Mouse (Mus musculus): ENCODE results near the gene Krt72.

Krt72 gene

DNA sequence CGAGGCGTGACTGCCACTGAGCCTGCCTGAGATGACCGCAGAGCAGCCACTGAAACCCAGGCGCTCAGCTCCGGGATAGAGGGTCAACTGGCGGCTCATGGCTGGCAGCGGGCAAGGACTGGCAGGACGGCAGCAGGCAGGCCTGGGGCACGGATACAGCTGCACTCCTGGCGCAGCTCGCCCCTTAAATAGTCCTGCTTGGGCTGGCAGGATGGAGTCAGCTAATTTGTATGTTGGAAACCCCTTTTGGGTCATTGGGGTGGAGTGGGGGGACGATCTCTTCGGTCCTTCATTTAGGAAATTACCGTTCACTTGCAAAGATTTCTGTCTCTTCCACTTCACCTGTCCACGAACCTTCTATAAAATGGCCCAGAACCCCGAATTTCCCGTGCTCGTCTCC is at the start of gene Krt72:
Gene Krt72 (minus strand): TSS at position 101 of the 400 bp plus-strand sequence.
- in situ Hi-C loops (cut with MboI, MseI), result no loop called here

- in situ Hi-C loops (cut with MboI, MseI), result no loop called here
Measured at GRCm38 (mm10) chr15:101834784-101835328, 48.6 kb upstream of the Krt72 start.

DNA sequence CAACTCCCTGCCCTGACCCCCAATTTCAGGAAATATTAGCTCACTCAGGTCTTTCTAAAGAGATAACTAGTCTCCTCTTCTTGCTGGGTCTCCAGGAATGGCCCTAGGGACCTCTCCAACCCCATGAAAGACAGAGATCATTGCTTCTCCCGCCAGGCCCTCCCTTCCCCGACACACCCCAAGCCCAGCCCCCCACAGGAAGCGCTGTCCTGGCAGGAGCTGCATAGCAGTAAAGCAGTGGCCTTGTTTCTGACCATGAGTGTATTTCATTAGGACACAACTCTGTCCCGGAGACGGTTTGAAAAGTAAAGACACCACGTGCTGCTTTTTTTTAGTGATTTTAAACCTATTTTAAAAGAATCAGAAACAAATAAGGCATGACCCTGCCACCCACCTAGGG is 46.9 kb upstream of the Krt72 start:
- in situ Hi-C loops (cut with MboI, MseI), result no loop called here

DNA sequence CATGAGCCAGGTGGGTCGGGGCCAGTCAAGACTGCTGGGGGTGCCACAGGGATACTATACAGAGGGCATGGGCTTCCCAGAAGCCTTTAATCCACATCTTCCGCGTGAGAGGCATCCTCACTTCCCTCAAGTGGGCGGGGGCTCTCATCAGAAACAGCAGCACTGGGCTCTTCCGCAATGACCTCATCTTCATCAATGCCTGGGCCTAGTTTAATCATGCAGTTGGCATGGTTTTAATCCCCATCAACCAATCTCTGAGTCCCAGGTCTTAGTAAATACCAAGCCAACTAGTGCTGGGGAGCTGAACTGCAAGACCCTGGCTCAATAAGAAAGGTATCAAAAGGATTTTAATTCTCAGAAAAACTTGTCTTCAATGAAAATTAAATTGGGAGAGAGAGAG is 43.2 kb upstream of the Krt72 start:
- in situ Hi-C loops (cut with MboI, MseI), result no loop called here

GRCm38 (mm10) chr15:101821786-101822185 is 35.5 kb upstream of the Krt72 start:
- in situ Hi-C loops (cut with MboI, MseI), result no loop called here

DNA sequence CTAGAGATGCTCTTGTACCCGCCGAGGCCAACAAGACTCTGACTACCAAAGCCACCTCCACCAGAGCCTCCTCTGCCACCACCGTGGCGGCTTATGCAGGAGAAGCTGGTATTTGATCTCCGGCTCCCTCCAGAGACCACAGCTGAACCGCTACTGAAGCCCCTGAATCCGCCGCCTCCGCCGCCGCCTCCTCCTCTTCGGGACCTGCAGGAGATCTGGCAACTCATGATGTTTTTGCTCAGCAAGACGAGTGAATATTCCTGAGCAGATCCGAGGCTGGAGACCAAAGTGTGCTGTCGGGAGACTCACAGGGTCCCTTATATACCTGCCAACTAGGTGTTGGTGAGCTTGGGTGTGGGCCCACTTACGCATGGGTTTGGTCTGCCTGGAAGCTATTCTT is 31.6 kb upstream of the Krt72 start, which contains the start of gene Krt2:
Gene Krt2 (minus strand): TSS at position 295 of the 400 bp plus-strand sequence.
- in situ Hi-C loops (cut with MboI, MseI), result no loop called here

- in situ Hi-C loops (cut with MboI, MseI), result no loop called here
Measured at GRCm38 (mm10) chr15:101803052-101803822, 17.0 kb upstream of the Krt72 start.

DNA sequence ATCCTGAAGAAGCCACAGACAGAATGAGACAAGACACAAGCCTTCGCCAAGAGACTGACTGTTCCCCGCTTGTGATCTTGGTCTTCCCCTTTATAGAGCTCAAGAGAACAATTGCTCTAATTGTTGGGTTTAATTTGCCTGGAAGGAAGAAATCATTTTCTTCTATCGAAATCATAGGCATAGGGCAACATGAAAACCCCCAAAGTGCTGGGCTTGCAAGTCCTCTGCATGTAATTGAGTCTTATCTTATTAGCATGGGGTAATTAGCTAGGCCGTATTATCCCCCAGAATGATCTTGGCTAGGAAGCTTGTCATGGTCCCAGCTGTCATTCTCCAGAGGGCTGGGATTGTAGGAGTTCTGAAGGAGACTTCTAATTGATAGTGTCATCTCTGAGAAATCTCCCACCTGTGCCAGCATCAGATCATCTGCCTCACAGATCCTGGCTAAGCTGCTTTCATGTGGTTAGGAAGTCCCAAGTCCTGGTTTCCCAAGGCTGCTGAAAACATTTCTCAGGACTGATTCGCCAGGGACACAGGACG is 16.1 kb upstream of the Krt72 start, which contains the start of gene Krt73:
Gene Krt73 (minus strand): TSS at position 51 of the 540 bp plus-strand sequence.
- in situ Hi-C loops (cut with MboI, MseI), result no loop called here

DNA sequence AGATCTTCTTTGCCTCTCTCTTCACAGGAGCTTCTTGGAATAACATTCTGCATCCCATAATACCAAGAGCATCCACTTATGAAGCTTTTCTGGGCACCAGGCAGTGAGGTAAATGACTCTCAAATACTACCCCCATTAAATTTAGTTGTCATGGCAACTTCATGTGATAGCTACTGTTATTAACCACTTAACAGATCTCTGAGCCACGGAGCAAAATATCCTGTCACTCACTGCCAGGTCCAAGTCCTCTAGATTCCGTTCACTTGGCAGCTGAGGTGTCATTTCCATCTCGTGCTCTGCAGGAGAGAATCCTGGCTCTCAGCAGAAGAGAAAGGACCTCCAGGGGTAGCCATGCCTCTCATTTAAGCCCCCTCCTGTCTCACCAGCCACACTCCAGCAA is 4.6 kb upstream of the Krt72 start:
- in situ Hi-C loops (cut with MboI, MseI), result no loop called here

DNA sequence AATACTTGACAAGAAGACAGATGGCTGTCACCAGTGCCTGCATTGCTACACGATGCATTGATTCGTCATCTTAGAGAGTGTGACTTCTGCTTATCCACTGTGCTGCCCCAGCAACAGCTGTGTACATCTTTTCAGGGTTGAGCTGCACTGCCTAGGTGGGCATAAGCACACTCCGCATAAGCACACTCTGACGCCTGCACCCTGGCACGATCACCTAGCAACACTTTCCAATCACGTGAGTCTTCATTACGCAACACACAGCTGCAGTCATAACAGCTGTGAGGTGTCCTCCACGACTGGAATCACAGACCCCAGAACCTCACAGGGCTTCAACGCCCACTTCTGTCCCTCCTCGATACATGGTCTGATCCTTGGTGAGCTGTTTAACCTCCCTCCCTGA is 12.8 kb downstream of the Krt72 start:
- in situ Hi-C loops (cut with MboI, MseI), result loop anchor here (5.0 to 25.0 kb wide), 2 partner anchors 184 to 436 kb away; no protein-coding TSS in a partner anchor

DNA sequence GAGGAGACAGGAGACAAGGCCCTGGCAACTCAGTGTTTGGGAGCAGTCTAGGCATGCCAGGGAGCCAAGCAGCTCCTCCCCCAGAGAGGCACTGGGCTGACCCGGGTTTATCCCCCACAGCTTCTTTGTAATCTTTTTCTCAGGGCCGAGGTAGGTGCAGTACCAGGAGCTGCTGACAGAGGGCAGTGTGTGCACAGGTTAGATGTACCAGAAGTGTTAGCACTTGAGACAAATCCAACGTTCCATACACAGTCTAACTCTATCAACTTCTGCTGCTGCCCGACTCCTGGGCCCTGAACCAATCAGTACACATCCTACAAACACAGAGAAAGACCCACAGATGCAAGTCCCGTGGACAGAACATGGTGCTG is 13.6 kb downstream of the Krt72 start:
- in situ Hi-C loops (cut with MboI, MseI), result loop anchor here (5.0 to 25.0 kb wide), 2 partner anchors 185 to 435 kb away; no protein-coding TSS in a partner anchor

- in situ Hi-C loops (cut with MboI, MseI), result loop anchor here (5.0 to 25.0 kb wide), 2 partner anchors 185 to 435 kb away; no protein-coding TSS in a partner anchor
Measured at GRCm38 (mm10) chr15:101772080-101772710, 14.1 kb downstream of the Krt72 start.

DNA sequence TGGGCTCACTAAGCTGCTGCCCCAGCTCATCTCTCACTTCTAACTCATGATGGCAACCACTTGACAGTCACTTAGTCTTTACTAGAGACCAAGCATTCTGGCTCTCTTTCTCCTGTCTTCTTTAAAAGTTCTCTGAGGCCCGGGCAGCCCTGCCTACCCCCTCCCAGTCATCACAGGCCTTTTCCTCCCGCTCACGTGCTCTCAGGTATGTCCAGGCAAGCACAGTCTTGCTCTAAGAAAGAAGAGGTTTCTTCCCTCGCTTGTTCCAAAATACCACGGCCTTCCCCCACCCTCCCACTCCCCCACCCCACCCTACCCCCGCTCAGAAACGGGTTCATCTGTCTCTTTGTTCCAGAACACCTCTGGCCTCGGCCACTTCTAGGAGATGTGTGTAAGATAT is 16.0 kb downstream of the Krt72 start:
- in situ Hi-C loops (cut with MboI, MseI), result loop anchor here (5.0 to 25.0 kb wide), 2 partner anchors 187 to 433 kb away; no protein-coding TSS in a partner anchor

GRCm38 (mm10) chr15:101742711-101743110 is 43.5 kb downstream of the Krt72 start, which contains the start of gene Krt71:
Gene Krt71, minus strand, starts transcription at chr15:101743109.
- in situ Hi-C loops (cut with MboI, MseI), result no loop called here

- in situ Hi-C loops (cut with MboI, MseI), result no loop called here
Measured at GRCm38 (mm10) chr15:101737786-101738185, 48.5 kb downstream of the Krt72 start.

GRCm38 (mm10) chr15:101730653-101731052 is 55.6 kb downstream of the Krt72 start:
- in situ Hi-C loops (cut with MboI, MseI), result no loop called here
